In genomic region chr2:181212389-181213020, GRCm38 (mm10) we compare ENCODE assay signal across 8 mouse cellular contexts. TPM values are rescaled to one million over a fixed set of nuclear protein-coding genes. Genes with fewer than 3 reads are reported as not detected.
A peak's percentile ranks its signal among the peaks of the same experiment; 100 is the strongest.
DNase-seq lines count a peak whose midpoint lies in the region; ATAC-seq and TF ChIP-seq lines count a peak whose summit lies in the region.

No protein-coding gene starts in this region.

- DNase-seq in spleen, adult 2 months (ENCODE audit: low read depth in 1 of 2, low spot score in 2 of 2): no peak
- DNase-seq in spleen, postnatal 4 days (ENCODE audit: low spot score in 2 of 2): no peak
- DNase-seq in spleen, postnatal 10 days (ENCODE audit: low spot score in 2 of 2): no peak
- DNase-seq in frontal cortex, postnatal 36 days (ENCODE audit: low spot score in 2 of 2): no peak
- DNase-seq in yolk sac, embryonic 10.5 days (ENCODE audit: low spot score): no peak

- H3K9ac ChIP-seq in embryonic facial prominence, embryonic 15.5 days: no peak overlapping the region
- H3K9ac ChIP-seq in intestine, postnatal 0 days (ENCODE audit: low read depth, low read length): 0 out of 2 replicates have a peak overlapping the region, but pooled peaks have one; percentile 5
- peak overlapping the region; percentile 20 for H3K9ac ChIP-seq in midbrain, embryonic 12.5 days (replicated peaks)

- no peak for TF ChIP-seq CTCF in spleen, adult 2 months (IDR thresholded peaks at IDR 0.05; ENCODE audit: extremely low read depth, insufficient read depth, insufficient read length, insufficient replicate concordance)
- TF ChIP-seq CTCF in intestine, postnatal 0 days (IDR thresholded peaks at IDR 0.05; ENCODE audit: low read depth): no peak

- peak overlapping the region; percentile 54 for H3K4me3 ChIP-seq in spleen, adult 2 months (ENCODE audit: extremely low read depth, insufficient read depth, insufficient read length)
- H3K4me3 ChIP-seq in embryonic facial prominence, embryonic 15.5 days (replicated peaks): peak overlapping the region; percentile 31
- peak overlapping the region; percentile 29 for H3K4me3 ChIP-seq in intestine, postnatal 0 days (ENCODE audit: low read depth, low read length)
- peak overlapping the region; percentile 31 for H3K4me3 ChIP-seq in midbrain, embryonic 12.5 days

- no peak for TF ChIP-seq POLR2A in spleen, adult 2 months (IDR thresholded peaks at IDR 0.05; ENCODE audit: low read depth, low read length)

- peaks cover 2% of the 10 kb centered on the region; the same call in 1 of the 2 replicates for H3K27me3 ChIP-seq in spleen, adult 2 months (ENCODE audit: control insufficient read depth, insufficient read depth, low read length)
- H3K27me3 ChIP-seq in embryonic facial prominence, embryonic 15.5 days: peaks cover 42% of the 10 kb centered on the region
- peaks cover 14% of the 10 kb centered on the region for H3K27me3 ChIP-seq in intestine, postnatal 0 days (replicated peaks; ENCODE audit: control insufficient read depth, insufficient read depth, low read length)
- H3K27me3 ChIP-seq in midbrain, embryonic 12.5 days: peaks cover 43% of the 10 kb centered on the region

- ATAC-seq in embryonic facial prominence, embryonic 15.5 days (ENCODE audit: insufficient number of reproducible peaks, low FRiP score, low TSS enrichment, low read depth): no peak
- ATAC-seq in intestine, postnatal 0 days: 0 out of 2 replicates have a peak, but pooled peaks have one; percentile 15
- ATAC-seq in midbrain, embryonic 12.5 days (ENCODE audit: low FRiP score, low read depth): no peak

- no peaks in the 10 kb centered on the region for H3K36me3 ChIP-seq in spleen, adult 2 months (ENCODE audit: control insufficient read depth, insufficient read depth, low read length)
- no peaks in the 10 kb centered on the region for H3K36me3 ChIP-seq in embryonic facial prominence, embryonic 15.5 days
- no peaks in the 10 kb centered on the region for H3K36me3 ChIP-seq in intestine, postnatal 0 days (ENCODE audit: control insufficient read depth, insufficient read depth)
- no peaks in the 10 kb centered on the region for H3K36me3 ChIP-seq in midbrain, embryonic 12.5 days

- no peaks in the 10 kb centered on the region for H3K4me1 ChIP-seq in spleen, adult 2 months (ENCODE audit: control insufficient read depth, insufficient read depth, insufficient read length)
- peaks cover 11% of the 10 kb centered on the region for H3K4me1 ChIP-seq in embryonic facial prominence, embryonic 15.5 days
- no peaks in the 10 kb centered on the region for H3K4me1 ChIP-seq in intestine, postnatal 0 days (replicated peaks; ENCODE audit: control insufficient read depth, insufficient read depth, low read length)
- H3K4me1 ChIP-seq in midbrain, embryonic 12.5 days: peaks cover 11% of the 10 kb centered on the region

- H3K9me3 ChIP-seq in embryonic facial prominence, embryonic 15.5 days (replicated peaks): no peaks in the 10 kb centered on the region
- no peaks in the 10 kb centered on the region for H3K9me3 ChIP-seq in intestine, postnatal 0 days (ENCODE audit: control insufficient read depth)
- no peaks in the 10 kb centered on the region for H3K9me3 ChIP-seq in midbrain, embryonic 12.5 days

- WGBS in spleen, adult 2 months: 5% methylated on average over 34 of the region's 34 CpGs
- 2% methylated on average over 34 of the region's 34 CpGs for WGBS in embryonic facial prominence, embryonic 15.5 days
- 3% methylated on average over 34 of the region's 34 CpGs for WGBS in intestine, postnatal 0 days
- 4% methylated on average over 34 of the region's 34 CpGs for WGBS in midbrain, embryonic 12.5 days

- H3K27ac ChIP-seq in spleen, adult 2 months (ENCODE audit: insufficient read depth, low read length): no peak overlapping the region
- H3K27ac ChIP-seq in embryonic facial prominence, embryonic 15.5 days (replicated peaks): no peak overlapping the region
- H3K27ac ChIP-seq in intestine, postnatal 0 days (ENCODE audit: low read depth, low read length): no peak overlapping the region
- no peak overlapping the region for H3K27ac ChIP-seq in midbrain, embryonic 12.5 days (replicated peaks)

- peak overlapping the region; percentile 43 for H3K4me2 ChIP-seq in embryonic facial prominence, embryonic 15.5 days (replicated peaks)
- H3K4me2 ChIP-seq in intestine, postnatal 0 days (replicated peaks; ENCODE audit: low read depth): peak overlapping the region; percentile 67
- peak overlapping the region; percentile 48 for H3K4me2 ChIP-seq in midbrain, embryonic 12.5 days (replicated peaks)

RNA-seq across cellular contexts. Expression of gene Srms, which starts 0.5 kb away (rescaled TPM):
- 1.4 and 1.9 TPM in 2 replicates for polyA plus RNA-seq in spleen, adult 2 months (2012; rRNA removed)
- 0.64 and 0.76 TPM in 2 replicates for polyA plus RNA-seq in embryonic facial prominence, embryonic 15.5 days (2015; fragmentation: Nextera tagmentation; extraction: Ambion mirVana)
- 0.17 and 0.20 TPM in 2 replicates for polyA plus RNA-seq in intestine, postnatal 0 days (2015; fragmentation: Nextera tagmentation; extraction: Ambion mirVana)
- 0.15 TPM in 1 of 2 replicates, not detected in the other for polyA plus RNA-seq in midbrain, embryonic 12.5 days (2016; fragmentation: Nextera tagmentation; extraction: Ambion mirVana)

RNA-seq across cellular contexts. Expression of gene Fndc11, which starts 7.3 kb away (rescaled TPM):
- 1.1 and 1.3 TPM in 2 replicates for polyA plus RNA-seq in spleen, adult 2 months (2012; rRNA removed)
- polyA plus RNA-seq in embryonic facial prominence, embryonic 15.5 days (2015; fragmentation: Nextera tagmentation; extraction: Ambion mirVana): 0.20 and 0.23 TPM in 2 replicates
- polyA plus RNA-seq in intestine, postnatal 0 days (2015; fragmentation: Nextera tagmentation; extraction: Ambion mirVana): 0.13 TPM in 1 of 2 replicates, not detected in the other
- 0.15 and 0.20 TPM in 2 replicates for polyA plus RNA-seq in midbrain, embryonic 12.5 days (2016; fragmentation: Nextera tagmentation; extraction: Ambion mirVana)

RNA-seq across cellular contexts. Expression of gene Ptk6, which starts 9.9 kb away (rescaled TPM):
- polyA plus RNA-seq in spleen, adult 2 months (2012; rRNA removed): 0.13 and 0.15 TPM in 2 replicates
- 1.5 and 1.6 TPM in 2 replicates for polyA plus RNA-seq in embryonic facial prominence, embryonic 15.5 days (2015; fragmentation: Nextera tagmentation; extraction: Ambion mirVana)
- 1.9 and 2.4 TPM in 2 replicates for polyA plus RNA-seq in intestine, postnatal 0 days (2015; fragmentation: Nextera tagmentation; extraction: Ambion mirVana)
- polyA plus RNA-seq in midbrain, embryonic 12.5 days (2016; fragmentation: Nextera tagmentation; extraction: Ambion mirVana): not detected in 2 replicates

RNA-seq across cellular contexts. Expression of gene Ppdpf, which starts 25.5 kb away (rescaled TPM):
- 135 and 192 TPM in 2 replicates for polyA plus RNA-seq in spleen, adult 2 months (2012; rRNA removed)
- 268 and 282 TPM in 2 replicates for polyA plus RNA-seq in embryonic facial prominence, embryonic 15.5 days (2015; fragmentation: Nextera tagmentation; extraction: Ambion mirVana)
- 197 TPM in 2 replicates for polyA plus RNA-seq in intestine, postnatal 0 days (2015; fragmentation: Nextera tagmentation; extraction: Ambion mirVana)
- polyA plus RNA-seq in midbrain, embryonic 12.5 days (2016; fragmentation: Nextera tagmentation; extraction: Ambion mirVana): 423 and 462 TPM in 2 replicates

RNA-seq across cellular contexts. Expression of gene Helz2, which starts 29.3 kb away (rescaled TPM):
- 101 and 132 TPM in 2 replicates for polyA plus RNA-seq in spleen, adult 2 months (2012; rRNA removed)
- polyA plus RNA-seq in embryonic facial prominence, embryonic 15.5 days (2015; fragmentation: Nextera tagmentation; extraction: Ambion mirVana): 0.99 and 1.1 TPM in 2 replicates
- 5.7 and 6.9 TPM in 2 replicates for polyA plus RNA-seq in intestine, postnatal 0 days (2015; fragmentation: Nextera tagmentation; extraction: Ambion mirVana)
- 0.48 and 0.55 TPM in 2 replicates for polyA plus RNA-seq in midbrain, embryonic 12.5 days (2016; fragmentation: Nextera tagmentation; extraction: Ambion mirVana)
